Mouse (Mus musculus) heart, embryonic 16.5 days (tissue): ENCODE results near the gene Eci1. TPM values are rescaled to one million over a fixed set of nuclear protein-coding genes. Genes with fewer than 3 reads are reported as not detected.

Experiments
- ATAC-seq: fragments of 200-750 bp; cut with Nextera tagmentation; replicated peaks from 2 replicates; pipeline ENCODE4 v1.8.0; 2017; ENCODE audit warnings: moderate number of reproducible peaks; ENCODE audit not compliant: insufficient read depth, low FRiP score; ENCODE audit errors: extremely low read depth
- H3K27ac ChIP-seq: fragments of 300-500 bp; sonication (generic); 2 replicates; pipeline ENCODE4 v1.5.1; 2014; ENCODE audit warnings: mild to moderate bottlenecking, low read length, control low read depth, moderate library complexity
- H3K27me3 ChIP-seq: fragments of 300-500 bp; sonication (generic); 2 replicates; pipeline ENCODE4 v1.6.1; 2014; ENCODE audit warnings: low read length, mixed read lengths; ENCODE audit not compliant: control insufficient read depth, insufficient read depth
- H3K36me3 ChIP-seq: fragments of 300-500 bp; sonication (generic); 2 replicates; pipeline ENCODE4 v1.6.1; 2014; ENCODE audit not compliant: control insufficient read depth, insufficient read depth
- H3K4me1 ChIP-seq: fragments of 300-500 bp; sonication (generic); 2 replicates; pipeline ENCODE4 v1.6.1; 2014; ENCODE audit warnings: low read length, mixed read lengths; ENCODE audit not compliant: control insufficient read depth, insufficient read depth
- H3K4me2 ChIP-seq: fragments of 300-500 bp; sonication (generic); 2 replicates; pipeline ENCODE4 v1.6.1; 2014; ENCODE audit warnings: low read depth, mild to moderate bottlenecking, control low read depth, low read length
- H3K4me3 ChIP-seq: fragments of 300-500 bp; sonication (generic); 2 replicates; pipeline ENCODE4 v1.5.1; 2014; ENCODE audit warnings: mild to moderate bottlenecking, control low read depth, low read length
- H3K9ac ChIP-seq: fragments of 300-500 bp; sonication (generic); 2 replicates; pipeline ENCODE4 v1.6.1; 2014; ENCODE audit warnings: low read length, control low read depth
- H3K9me3 ChIP-seq: fragments of 300-500 bp; sonication (generic); replicated peaks from 2 replicates; pipeline ENCODE4 v1.6.1; 2016; ENCODE audit warnings: low read length; ENCODE audit not compliant: control insufficient read depth
- WGBS: fragments of 180-500 bp; shearing (Covaris S2); extraction: QIAGEN DNeasy Blood & Tissue Kit; methylation state at CpG from one replicate; pipeline ENCODE4 v1.1.7; 2014; 5-methylcytosine and 5-hydroxymethylcytosine counted together
- polyA plus RNA-seq: library from polyadenylated mRNA; unstranded; fragments of >200 nt; fragmentation: Nextera tagmentation; extraction: Ambion mirVana; gene quantifications from 2 replicates; pipeline ENCODE4 v1.2.1, GENCODE M21; 2015

Eci1 gene
- polyA plus RNA-seq, 1 experiment from 2014 or later = 371 TPM

GRCm38 (mm10) chr17:24425905-24426304 is 536 bp upstream of the Eci1 start:
- H3K36me3 ChIP-seq = peaks cover 35% of the 10 kb centered on the region
- peak overlapping the region; percentile 64 for H3K27ac ChIP-seq
- no peaks in the 10 kb centered on the region for H3K9me3 ChIP-seq
- peaks cover 17% of the 10 kb centered on the region for H3K4me1 ChIP-seq
- no peak for ATAC-seq
- no peaks in the 10 kb centered on the region for H3K27me3 ChIP-seq
- no peak overlapping the region for H3K9ac ChIP-seq
- WGBS = 88% methylated on average over 7 of the region's 7 CpGs
- peak overlapping the region; percentile 21; the same call in 1 of the 2 replicates for H3K4me2 ChIP-seq
- H3K4me3 ChIP-seq = no peak overlapping the region; the same call in 1 of the 2 replicates

GRCm38 (mm10) chr17:24427170-24427557 is 723 bp downstream of the Eci1 start:
- Histone ChIP-seq H3K4me2 (peak overlapping the region; percentile 70), H3K36me3 (peaks cover 22% of the 10 kb centered on the region), H3K4me1 (peaks cover 17% of the 10 kb centered on the region), H3K27ac (peak overlapping the region; percentile 97), H3K4me3 (peak overlapping the region; percentile 79), H3K9ac (peak overlapping the region; percentile 92), H3K9me3 (no peaks in the 10 kb centered on the region), H3K27me3 (no peaks in the 10 kb centered on the region)
- no peak for ATAC-seq
- 7% methylated on average over 8 of the region's 8 CpGs for WGBS

GRCm38 (mm10) chr17:24429201-24429983 is 3.0 kb downstream of the Eci1 start:
- Histone ChIP-seq H3K4me3 (peak overlapping the region; percentile 17), H3K36me3 (peaks cover 10% of the 10 kb centered on the region), H3K4me2 (peak overlapping the region; percentile 52), H3K9ac (peak overlapping the region; percentile 58), H3K27me3 (no peaks in the 10 kb centered on the region), H3K9me3 (no peaks in the 10 kb centered on the region), H3K4me1 (peaks cover 17% of the 10 kb centered on the region), H3K27ac (peak overlapping the region; percentile 92)
- peak; percentile 52; the same call in 1 of the 2 replicates for ATAC-seq
- 58% methylated on average over 14 of the region's 14 CpGs for whole genome bisulfite sequencing

- no peaks in the 10 kb centered on the region for H3K4me1 ChIP-seq
- H3K27me3 ChIP-seq = no peaks in the 10 kb centered on the region
- H3K36me3 ChIP-seq = peaks cover 53% of the 10 kb centered on the region
- no peak overlapping the region for H3K4me3 ChIP-seq
- no peaks in the 10 kb centered on the region for H3K9me3 ChIP-seq
- H3K9ac ChIP-seq = no peak overlapping the region
- H3K27ac ChIP-seq = no peak overlapping the region
- no peak overlapping the region for H3K4me2 ChIP-seq
- 0 out of 2 replicates have a peak, but pooled peaks have one; percentile 26 for ATAC-seq
- WGBS = 81% methylated on average over 5 of the region's 5 CpGs
Observed at GRCm38 (mm10) chr17:24437016-24437415, 10.6 kb downstream of the Eci1 start.

GRCm38 (mm10) chr17:24440377-24440776 is 13.9 kb downstream of the Eci1 start:
- H3K27ac ChIP-seq = no peak overlapping the region
- no peaks in the 10 kb centered on the region for H3K27me3 ChIP-seq
- no peak overlapping the region for H3K4me3 ChIP-seq
- 87% methylated on average over 8 of the region's 8 CpGs for WGBS
- no peak for ATAC-seq
- H3K4me2 ChIP-seq = no peak overlapping the region
- no peaks in the 10 kb centered on the region for H3K9me3 ChIP-seq
- no peak overlapping the region for H3K9ac ChIP-seq
- H3K4me1 ChIP-seq = no peaks in the 10 kb centered on the region
- peaks cover 62% of the 10 kb centered on the region for H3K36me3 ChIP-seq

- no peaks in the 10 kb centered on the region for H3K4me1 ChIP-seq
- no peak overlapping the region for H3K9ac ChIP-seq
- no peak for ATAC-seq
- no peaks in the 10 kb centered on the region for H3K9me3 ChIP-seq
- H3K4me2 ChIP-seq = no peak overlapping the region
- 38% methylated on average over 2 of the region's 2 CpGs for WGBS
- H3K27ac ChIP-seq = no peak overlapping the region
- peaks cover 60% of the 10 kb centered on the region for H3K36me3 ChIP-seq
- H3K4me3 ChIP-seq = no peak overlapping the region
- no peaks in the 10 kb centered on the region for H3K27me3 ChIP-seq
Observed at GRCm38 (mm10) chr17:24441148-24441547, 14.7 kb downstream of the Eci1 start.

GRCm38 (mm10) chr17:24442107-24442506 is 15.7 kb downstream of the Eci1 start:
- no peaks in the 10 kb centered on the region for H3K9me3 ChIP-seq
- peaks cover 60% of the 10 kb centered on the region for H3K36me3 ChIP-seq
- WGBS = 88% methylated on average over 14 of the region's 14 CpGs
- H3K4me3 ChIP-seq = no peak overlapping the region
- H3K27me3 ChIP-seq = no peaks in the 10 kb centered on the region
- no peak overlapping the region for H3K4me2 ChIP-seq
- no peak for ATAC-seq
- no peaks in the 10 kb centered on the region for H3K4me1 ChIP-seq
- H3K27ac ChIP-seq = no peak overlapping the region
- H3K9ac ChIP-seq = no peak overlapping the region

GRCm38 (mm10) chr17:24442632-24443155 is 16.3 kb downstream of the Eci1 start, which contains the start of gene Dnase1l2:
TSS of gene Dnase1l2 (minus strand) at chr17:24443105.
- Histone ChIP-seq H3K9me3 (no peaks in the 10 kb centered on the region), H3K4me2 (no peak within 1 kb of the TSS), H3K27me3 (no peaks in the 10 kb centered on the region), H3K4me3 (no peak within 1 kb of the TSS), H3K36me3 (peaks cover 62% of the 10 kb centered on the region), H3K4me1 (no peaks in the 10 kb centered on the region), H3K9ac (no peak within 1 kb of the TSS), H3K27ac (no peak within 1 kb of the TSS)
- no peak for ATAC-seq
- WGBS = 77% methylated on average over 7 of the region's 7 CpGs

GRCm38 (mm10) chr17:24443409-24443808 is 17.0 kb downstream of the Eci1 start:
- no peak overlapping the region for H3K9ac ChIP-seq
- H3K4me1 ChIP-seq = no peaks in the 10 kb centered on the region
- WGBS = 67% methylated on average over 4 of the region's 4 CpGs
- no peaks in the 10 kb centered on the region for H3K9me3 ChIP-seq
- no peak for ATAC-seq
- peaks cover 67% of the 10 kb centered on the region for H3K36me3 ChIP-seq
- no peak overlapping the region for H3K4me2 ChIP-seq
- no peaks in the 10 kb centered on the region for H3K27me3 ChIP-seq
- H3K27ac ChIP-seq = no peak overlapping the region
- H3K4me3 ChIP-seq = no peak overlapping the region
